Mouse (Mus musculus): ENCODE results near the gene Vps39.

GRCm38 (mm10) chr2:120283550-120283949 is 69.4 kb downstream of the Vps39 start:
- TF ChIP-seq CTCF (IDR thresholded peaks at IDR 0.05; ENCODE audit: borderline replicate concordance, insufficient read depth, low read length) (no peak), POLR2A (IDR thresholded peaks at IDR 0.05; ENCODE audit: low read depth, low read length) (no peak)

Measured in embryonic fibroblast, embryonic 13.5 days (primary cell).